Mouse (Mus musculus): ENCODE measurements around the gene Mybl2.

DNA sequence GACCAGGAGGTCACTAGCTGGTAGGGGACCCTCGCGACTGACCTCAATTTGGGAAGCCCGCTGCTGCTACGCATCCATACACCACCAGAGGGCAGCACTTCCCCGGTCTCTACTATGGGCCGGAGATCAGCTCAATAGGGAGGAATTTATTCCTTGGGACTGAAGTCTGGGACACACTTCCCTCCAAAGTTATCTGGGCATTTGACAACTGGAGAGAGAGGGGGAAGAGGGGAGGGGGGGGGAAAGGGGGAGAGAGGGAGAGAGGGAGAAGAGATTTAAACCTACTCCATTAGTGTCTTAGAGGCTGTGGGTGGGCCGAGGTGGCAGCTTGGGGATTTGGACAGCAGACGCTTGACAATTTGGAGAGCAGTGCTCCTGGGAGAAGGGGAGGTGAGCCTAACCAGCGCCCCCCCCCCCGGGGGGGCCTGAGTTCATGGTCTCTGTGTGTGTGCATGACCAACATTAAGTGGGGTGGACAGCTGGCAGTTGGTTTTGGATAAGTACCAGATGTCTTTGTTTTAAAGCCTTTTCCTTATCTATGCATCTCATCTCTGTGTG, 47.2 kb downstream of the Mybl2 start:
- TF ChIP-seq TAL1 (IDR thresholded peaks at IDR 0.05; ENCODE audit: low read length), result no peak
- TF ChIP-seq GATA1 (IDR thresholded peaks at IDR 0.05; ENCODE audit: low read length), result no peak

Measured in erythroblast, embryonic 14.5 days (primary cell).